In the genomic region with DNA sequence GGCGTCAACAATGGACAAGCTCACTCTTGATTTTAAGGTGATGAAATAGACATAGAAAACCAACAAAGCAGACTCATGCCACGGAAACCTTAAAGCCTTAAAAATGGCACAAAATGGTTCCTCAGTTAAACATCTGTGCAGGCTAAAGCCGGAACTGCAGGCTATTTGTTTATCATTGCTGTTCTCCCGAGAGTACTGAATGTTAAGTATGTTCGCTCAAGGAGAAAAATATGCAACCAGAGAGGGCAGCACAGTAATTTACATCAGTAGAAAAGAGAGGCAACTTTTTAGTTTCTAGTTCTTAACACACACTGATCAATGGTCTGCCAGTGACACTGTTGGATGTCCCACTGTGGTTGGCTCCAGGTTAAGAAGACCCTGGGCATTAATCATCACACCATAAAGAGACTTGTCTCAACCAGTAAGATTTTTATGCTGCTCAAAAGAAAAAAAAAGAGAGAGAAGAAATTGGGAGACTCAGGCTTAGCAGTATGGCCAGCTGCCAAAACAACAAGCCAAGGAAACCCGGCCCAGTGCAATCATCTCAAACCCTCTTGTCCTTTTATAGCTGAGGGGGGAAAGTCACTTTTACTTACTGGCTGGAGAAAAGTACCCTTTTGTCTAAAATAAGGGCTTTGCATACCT, we compare ENCODE assay signal across 10 mouse cellular contexts.
DNase-seq lines count a peak whose midpoint lies in the region; ATAC-seq and TF ChIP-seq lines count a peak whose summit lies in the region.
"Had no signal": no experiment of that assay in that cellular context is flagged by ENCODE, and none has a peak within 500 bp of the region (broad histone marks: within the 10 kb centered on the region; RNA-seq: fewer than 3 reads in every experiment).

No protein-coding gene starts in this region.

- ATAC-seq in embryonic facial prominence, embryonic 14.5 days (ENCODE audit: low read depth) = peak; percentile 56; the same call in 1 of the 2 replicates

- no peak; the same call in 1 of the 2 replicates for TF ChIP-seq CTCF in left cerebral cortex, adult 2 months (IDR thresholded peaks at IDR 0.05)

- peak; percentile 80 for DNase-seq in embryonic facial prominence, embryonic 14.5 days (ENCODE audit: low spot score)
- DNase-seq in embryonic facial prominence, embryonic 10.5 days (ENCODE audit: low spot score) = no peak
- DNase-seq in spleen, postnatal 36 days (ENCODE audit: low spot score in 2 of 2) = peak; percentile 12 to 20
- DNase-seq in spleen, postnatal 4 days (ENCODE audit: low spot score in 2 of 2) = no peak
- DNase-seq in kidney, postnatal 14 days = peak; percentile 58
- DNase-seq in testis, postnatal 14 days (ENCODE audit: low spot score) = no peak
- DNase-seq in left cerebral cortex, adult 2 months (ENCODE audit: extremely low spot score in 1 of 2, low spot score in 2 of 2) = no peak
- no peak for DNase-seq in frontal cortex, postnatal 10 days (ENCODE audit: low spot score in 2 of 2)
- DNase-seq: spleen, adult 18-20 months had no signal

- no peak overlapping the region for H3K9ac ChIP-seq in embryonic facial prominence, embryonic 14.5 days (ENCODE audit: low read depth, low read length)

- no peaks in the 10 kb centered on the region for H3K9me3 ChIP-seq in embryonic facial prominence, embryonic 14.5 days (ENCODE audit: control insufficient read depth, low read length)
- no peaks in the 10 kb centered on the region for H3K9me3 ChIP-seq in embryonic facial prominence, embryonic 10.5 days
- H3K9me3 ChIP-seq: midbrain, embryonic 10.5 days had no signal

- no peaks in the 10 kb centered on the region for H3K27me3 ChIP-seq in embryonic facial prominence, embryonic 14.5 days (replicated peaks; ENCODE audit: control insufficient read depth, insufficient read depth, low read length)
- H3K27me3 ChIP-seq in embryonic facial prominence, embryonic 10.5 days (replicated peaks; ENCODE audit: low read depth, poor library complexity, severe bottlenecking) = no peaks in the 10 kb centered on the region

- intact Hi-C loops in left cerebral cortex, adult 2 months (cut with DNase I) = no loop called here

- H3K36me3 ChIP-seq in embryonic facial prominence, embryonic 14.5 days (ENCODE audit: control insufficient read depth, insufficient read depth, low read length) = no peaks in the 10 kb centered on the region
- H3K36me3 ChIP-seq in embryonic facial prominence, embryonic 10.5 days (replicated peaks) = no peaks in the 10 kb centered on the region
- H3K36me3 ChIP-seq: midbrain, embryonic 10.5 days had no signal

- 37% methylated on average over 6 of the region's 6 CpGs for WGBS in embryonic facial prominence, embryonic 14.5 days
- 65% methylated on average over 6 of the region's 6 CpGs for WGBS in embryonic facial prominence, embryonic 10.5 days

- H3K4me2 ChIP-seq in embryonic facial prominence, embryonic 14.5 days (ENCODE audit: low read depth, low read length) = no peak overlapping the region

- H3K27ac ChIP-seq in embryonic facial prominence, embryonic 14.5 days (replicated peaks; ENCODE audit: low read depth, low read length) = 0 out of 2 replicates have a peak overlapping the region, but pooled peaks have one; percentile 34
- no peak overlapping the region for H3K27ac ChIP-seq in embryonic facial prominence, embryonic 10.5 days (replicated peaks)
- H3K27ac ChIP-seq in left cerebral cortex, adult 2 months = no peak overlapping the region
- H3K27ac ChIP-seq: midbrain, embryonic 10.5 days had no signal

- peaks cover 45% of the 10 kb centered on the region for H3K4me1 ChIP-seq in embryonic facial prominence, embryonic 14.5 days (ENCODE audit: control insufficient read depth, insufficient read depth, low read length)
- peaks cover 11% of the 10 kb centered on the region for H3K4me1 ChIP-seq in embryonic facial prominence, embryonic 10.5 days

- no peak overlapping the region for H3K4me3 ChIP-seq in embryonic facial prominence, embryonic 14.5 days (ENCODE audit: low read depth, low read length)
- no peak overlapping the region for H3K4me3 ChIP-seq in embryonic facial prominence, embryonic 10.5 days
- H3K4me3 ChIP-seq in left cerebral cortex, adult 2 months = no peak overlapping the region
- H3K4me3 ChIP-seq: midbrain, embryonic 10.5 days had no signal

Comparison
In these comparisons a context has a peak if more than half of its experiments do, and no peak if none do; other contexts are left out.
1. DNase-seq: peak in embryonic facial prominence, embryonic 14.5 days (single experiment), spleen, postnatal 36 days (2 of 2) and kidney, postnatal 14 days (single experiment); none in embryonic facial prominence, embryonic 10.5 days (single experiment), spleen, postnatal 4 days (0 of 2), testis, postnatal 14 days (single experiment), left cerebral cortex, adult 2 months (0 of 2) and frontal cortex, postnatal 10 days (0 of 2).